In genomic region chr10:96129213-96129612, GRCm38 (mm10) we compare ENCODE assay signal across 41 mouse cellular contexts. TPM values are rescaled to one million over a fixed set of nuclear protein-coding genes. Genes with fewer than 3 reads are reported as not detected.
A peak's percentile ranks its signal among the peaks of the same experiment; 100 is the strongest.
DNase-seq lines count a peak whose midpoint lies in the region; ATAC-seq and TF ChIP-seq lines count a peak whose summit lies in the region.
"Had no signal": no experiment of that assay in that cellular context is flagged by ENCODE, and none has a peak within 500 bp of the region (broad histone marks: within the 10 kb centered on the region; RNA-seq: fewer than 3 reads in every experiment).

No protein-coding gene starts in this region.

- H3K9ac ChIP-seq in lung, embryonic 14.5 days: no peak overlapping the region
- H3K9ac ChIP-seq in liver, embryonic 15.5 days: no peak overlapping the region
- H3K9ac ChIP-seq: embryonic facial prominence, embryonic 13.5 days; forebrain, postnatal 0 days; heart, embryonic 13.5 days; hindbrain, embryonic 15.5 days; limb, embryonic 12.5 days; lung, embryonic 15.5 days; midbrain, embryonic 15.5 days had no signal

- H3K4me2 ChIP-seq in lung, embryonic 14.5 days: no peak overlapping the region
- H3K4me2 ChIP-seq in liver, embryonic 15.5 days: no peak overlapping the region
- H3K4me2 ChIP-seq: embryonic facial prominence, embryonic 13.5 days; heart, embryonic 13.5 days; hindbrain, embryonic 15.5 days; limb, embryonic 12.5 days; lung, embryonic 15.5 days; midbrain, embryonic 15.5 days had no signal

- 61% methylated on average over 2 of the region's 2 CpGs for WGBS in lung, embryonic 14.5 days
- WGBS in liver, embryonic 15.5 days (ENCODE audit: insufficient replicate concordance): 20% methylated on average over 2 of the region's 2 CpGs

- no peaks in the 10 kb centered on the region for H3K27me3 ChIP-seq in lung, embryonic 14.5 days (ENCODE audit: insufficient read depth, low read length)
- no peaks in the 10 kb centered on the region for H3K27me3 ChIP-seq in liver, embryonic 15.5 days
- H3K27me3 ChIP-seq: embryonic facial prominence, embryonic 13.5 days; heart, embryonic 13.5 days; hindbrain, embryonic 15.5 days; limb, embryonic 12.5 days; lung, embryonic 15.5 days; midbrain, embryonic 15.5 days; Patski had no signal

- H3K27ac ChIP-seq in lung, embryonic 14.5 days (ENCODE audit: low read depth): no peak overlapping the region
- H3K27ac ChIP-seq in liver, embryonic 15.5 days (replicated peaks): no peak overlapping the region
- H3K27ac ChIP-seq: embryonic facial prominence, embryonic 13.5 days; heart, adult 2 months; heart, embryonic 13.5 days; hindbrain, embryonic 10.5 days; hindbrain, embryonic 15.5 days; limb, embryonic 12.5 days; lung, embryonic 15.5 days; macrophage; midbrain, embryonic 10.5 days; midbrain, embryonic 15.5 days had no signal

- no peaks in the 10 kb centered on the region for H3K36me3 ChIP-seq in lung, embryonic 14.5 days (ENCODE audit: insufficient read depth)
- H3K36me3 ChIP-seq in liver, embryonic 15.5 days (replicated peaks): no peaks in the 10 kb centered on the region
- H3K36me3 ChIP-seq: embryonic facial prominence, embryonic 13.5 days; heart, embryonic 13.5 days; hindbrain, embryonic 10.5 days; hindbrain, embryonic 15.5 days; limb, embryonic 12.5 days; lung, embryonic 15.5 days; midbrain, embryonic 10.5 days; midbrain, embryonic 15.5 days had no signal

- H3K4me3 ChIP-seq in lung, embryonic 14.5 days (ENCODE audit: low read depth, low read length): no peak overlapping the region
- no peak overlapping the region for H3K4me3 ChIP-seq in liver, embryonic 15.5 days (replicated peaks)
- H3K4me3 ChIP-seq: embryonic facial prominence, embryonic 13.5 days; erythroblast, embryonic 14.5 days; heart, adult 2 months; heart, embryonic 13.5 days; hindbrain, embryonic 10.5 days; hindbrain, embryonic 15.5 days; limb, embryonic 12.5 days; lung, embryonic 15.5 days; midbrain, embryonic 10.5 days; midbrain, embryonic 15.5 days had no signal

- no peaks in the 10 kb centered on the region for H3K4me1 ChIP-seq in lung, embryonic 14.5 days (ENCODE audit: insufficient read depth)
- H3K4me1 ChIP-seq in liver, embryonic 15.5 days (replicated peaks): peaks cover 15% of the 10 kb centered on the region
- H3K4me1 ChIP-seq: hindbrain, embryonic 10.5 days; hindbrain, embryonic 15.5 days; lung, embryonic 15.5 days; midbrain, embryonic 10.5 days had no signal

- peak; percentile 61 for DNase-seq in heart, adult 11 months
- no peak for DNase-seq in heart, adult 18-20 months
- DNase-seq in lung, embryonic 14.5 days: peak; percentile 53
- no peak for DNase-seq in lung, postnatal 36 days
- no peak for DNase-seq in frontal cortex, adult 2 months (ENCODE audit: extremely low spot score in 1 of 2, low spot score in 1 of 2)
- DNase-seq in urinary bladder, adult 18-20 months (ENCODE audit: low spot score in 2 of 2): no peak
- DNase-seq: adrenal gland, postnatal 10 days; cerebellum, adult 8-10 months; cerebellum, postnatal 25 days; forebrain, postnatal 0 days; gastrocnemius, postnatal 14 days; heart, adult 2 months; heart, postnatal 10 days; kidney, adult 11 months; kidney, postnatal 14 days; layer of hippocampus, adult 9-11 months; right cerebral cortex, adult 18-20 months; spleen, adult 18-20 months; thymus, adult 18-20 months; thymus, postnatal 36 days had no signal

- ATAC-seq in lung, embryonic 14.5 days (ENCODE audit: insufficient read depth): peak; percentile 73; the same call in 1 of the 2 replicates
- ATAC-seq in liver, embryonic 15.5 days (ENCODE audit: insufficient read depth): peak; percentile 42; the same call in 1 of the 2 replicates
- ATAC-seq: forebrain, postnatal 0 days; inflammation-experienced regulatory T-cells, adult 6 months; midbrain, embryonic 15.5 days; Patski had no signal

- H3K9me3 ChIP-seq in lung, embryonic 14.5 days (ENCODE audit: low read depth, low read length): no peaks in the 10 kb centered on the region
- no peaks in the 10 kb centered on the region for H3K9me3 ChIP-seq in liver, embryonic 15.5 days (replicated peaks)
- H3K9me3 ChIP-seq: embryonic facial prominence, embryonic 13.5 days; heart, embryonic 13.5 days; hindbrain, embryonic 10.5 days; hindbrain, embryonic 15.5 days; limb, embryonic 12.5 days; lung, embryonic 15.5 days; midbrain, embryonic 10.5 days; midbrain, embryonic 15.5 days had no signal

- no peak for TF ChIP-seq CTCF in lung, embryonic 14.5 days (IDR thresholded peaks at IDR 0.05; ENCODE audit: low read depth)

RNA-seq across cellular contexts. Expression of gene Gm5426, which starts 7.2 kb away (rescaled TPM):
- total RNA-seq in heart, adult 18-20 months (2021): not detected
- not detected in 2 replicates for polyA plus RNA-seq in lung, embryonic 14.5 days (2014; fragmentation: Nextera tagmentation; extraction: Ambion mirVana)
- not detected in 2 replicates for polyA plus RNA-seq in liver, embryonic 15.5 days (2015; fragmentation: Nextera tagmentation; extraction: Ambion mirVana)
- polyA plus RNA-seq in frontal cortex, adult 2 months (2012; rRNA removed): not detected in 2 replicates
- total RNA-seq: adrenal gland, postnatal 10 days; forebrain, postnatal 0 days; gastrocnemius, postnatal 14 days; heart, adult 2 months; heart, postnatal 10 days; left cerebral cortex, adult 18-20 months; left cerebral cortex, postnatal 14 days; MEL; neutrophil, adult 5-6 weeks had no signal
- polyA plus RNA-seq: embryonic facial prominence, embryonic 13.5 days; erythroblast, embryonic 14.5 days; forebrain, embryonic 11.5 days; forebrain, postnatal 0 days; heart, adult 2 months; heart, embryonic 13.5 days; hindbrain, embryonic 10.5 days; hindbrain, embryonic 15.5 days; kidney, embryonic 14.5 days; limb, embryonic 12.5 days; lung, embryonic 15.5 days; macrophage; midbrain, embryonic 10.5 days; midbrain, embryonic 15.5 days; neural tube, embryonic 11.5 days; Patski; stomach, embryonic 16.5 days had no signal

Comparison
In these comparisons a context has a peak if more than half of its experiments do, and no peak if none do; other contexts are left out.
1. DNase-seq: peak in heart, adult 11 months (single experiment) and lung, embryonic 14.5 days (single experiment); none in heart, adult 18-20 months (0 of 2), lung, postnatal 36 days (single experiment), frontal cortex, adult 2 months (0 of 2) and urinary bladder, adult 18-20 months (0 of 2).